Comparison of ENCODE assay signal across 8 mouse cellular contexts in the genomic region with DNA sequence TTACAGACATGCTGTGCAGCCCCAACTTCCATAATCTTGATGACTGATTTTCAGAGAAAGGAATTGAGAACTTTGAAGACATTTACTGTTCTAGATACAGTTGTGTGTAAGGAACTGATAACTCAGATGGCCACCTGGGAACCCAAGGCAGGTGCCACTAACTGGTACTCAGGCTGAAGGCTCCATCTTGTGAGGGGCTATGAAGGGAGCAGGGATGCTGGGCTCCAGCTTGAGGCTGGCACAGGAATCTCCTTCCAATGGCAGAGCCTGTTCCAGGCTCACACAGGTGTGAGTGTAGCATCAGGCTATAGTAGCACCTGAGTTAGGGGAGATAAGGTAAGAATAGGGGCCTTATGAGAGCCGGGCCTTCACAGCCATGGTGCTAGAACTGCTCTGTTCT. TPM values are rescaled to one million over a fixed set of nuclear protein-coding genes. Genes with fewer than 3 reads are reported as not detected.
DNase-seq lines count a peak whose midpoint lies in the region; ATAC-seq and TF ChIP-seq lines count a peak whose summit lies in the region.

No protein-coding gene starts in this region.

- no peaks in the 10 kb centered on the region for H3K27me3 ChIP-seq in cerebellum, adult 2 months (ENCODE audit: control insufficient read depth, insufficient read depth, low read length)
- no peaks in the 10 kb centered on the region for H3K27me3 ChIP-seq in spleen, adult 2 months (ENCODE audit: control insufficient read depth, insufficient read depth, low read length)
- H3K27me3 ChIP-seq in liver, embryonic 13.5 days = no peaks in the 10 kb centered on the region

- 47% methylated on average over 1 of the region's 1 CpGs for WGBS in cerebellum, adult 2 months
- WGBS in spleen, adult 2 months = 83% methylated on average over 1 of the region's 1 CpGs
- WGBS in liver, embryonic 13.5 days (ENCODE audit: insufficient replicate concordance) = 72% methylated on average over 1 of the region's 1 CpGs

- no peak for TF ChIP-seq POLR2A in cerebellum, adult 2 months (IDR thresholded peaks at IDR 0.05; ENCODE audit: borderline replicate concordance, insufficient read depth, low read length)
- TF ChIP-seq POLR2A in spleen, adult 2 months (IDR thresholded peaks at IDR 0.05; ENCODE audit: low read depth, low read length) = no peak

- H3K27ac ChIP-seq in cerebellum, adult 2 months (ENCODE audit: insufficient read depth, low read length) = no peak overlapping the region; the same call in 1 of the 2 replicates
- peak overlapping the region; percentile 91; the same call in 1 of the 2 replicates for H3K27ac ChIP-seq in spleen, adult 2 months (ENCODE audit: insufficient read depth, low read length)
- no peak overlapping the region for H3K27ac ChIP-seq in liver, embryonic 13.5 days

- no peak for ATAC-seq in cerebellum, adult (ENCODE audit: insufficient number of reproducible peaks, low FRiP score, low TSS enrichment)
- no peak for ATAC-seq in liver, embryonic 13.5 days (ENCODE audit: low read depth)
- ATAC-seq in monocyte, adult 5-6 weeks (replicated peaks; ENCODE audit: insufficient number of reproducible peaks, low FRiP score, low TSS enrichment, poor library complexity, severe bottlenecking) = no peak

- H3K4me3 ChIP-seq in cerebellum, adult 2 months (replicated peaks; ENCODE audit: insufficient read depth, low read depth, low read length) = peak overlapping the region; percentile 63
- H3K4me3 ChIP-seq in spleen, adult 2 months (ENCODE audit: extremely low read depth, insufficient read depth, insufficient read length) = peak overlapping the region; percentile 60; the same call in 1 of the 2 replicates
- peak overlapping the region; percentile 79 for H3K4me3 ChIP-seq in liver, embryonic 13.5 days (replicated peaks)

- peaks cover 26% of the 10 kb centered on the region for H3K4me1 ChIP-seq in cerebellum, adult 2 months (ENCODE audit: control insufficient read depth, insufficient read depth, low read length)
- H3K4me1 ChIP-seq in spleen, adult 2 months (ENCODE audit: control insufficient read depth, insufficient read depth, insufficient read length) = peaks cover 31% of the 10 kb centered on the region
- peaks cover 62% of the 10 kb centered on the region for H3K4me1 ChIP-seq in liver, embryonic 13.5 days (replicated peaks)

- peak overlapping the region; percentile 92 for H3K9ac ChIP-seq in liver, embryonic 13.5 days

- H3K36me3 ChIP-seq in spleen, adult 2 months (ENCODE audit: control insufficient read depth, insufficient read depth, low read length) = no peaks in the 10 kb centered on the region
- 0 out of 2 replicates have a peak, but pooled peaks cover 3% of the 10 kb centered on the region for H3K36me3 ChIP-seq in liver, embryonic 13.5 days

- peak in 1 of 2 experiments; percentile 35 for DNase-seq in cerebellum, adult 2 months
- no peak for DNase-seq in spleen, adult 2 months (ENCODE audit: low read depth in 1 of 2, low spot score in 2 of 2)
- no peak for DNase-seq in spleen, postnatal 10 days (ENCODE audit: low spot score in 2 of 2)
- no peak for DNase-seq in liver, embryonic 13.5 days
- no peak for DNase-seq in embryo, embryonic 10 days (ENCODE audit: low spot score)
- DNase-seq in left cerebral cortex, postnatal 36 days (ENCODE audit: low spot score in 2 of 2) = no peak

- H3K9me3 ChIP-seq in liver, embryonic 13.5 days (replicated peaks) = no peaks in the 10 kb centered on the region

- H3K4me2 ChIP-seq in liver, embryonic 13.5 days = peak overlapping the region; percentile 98

- intact Hi-C loops in left cerebral cortex, postnatal 36 days (cut with DNase I) = no loop called here

- TF ChIP-seq CTCF in cerebellum, adult 2 months (IDR thresholded peaks at IDR 0.05; ENCODE audit: borderline replicate concordance, insufficient read depth, low read depth, low read length) = no peak
- no peak for TF ChIP-seq CTCF in spleen, adult 2 months (IDR thresholded peaks at IDR 0.05; ENCODE audit: extremely low read depth, insufficient read depth, insufficient read length, insufficient replicate concordance)

RNA-seq across cellular contexts. Expression of a gene that starts 1.9 kb away (rescaled TPM):
- polyA plus RNA-seq in cerebellum, adult 2 months (2012; rRNA removed) = 21.9 and 24.4 TPM in 2 replicates
- polyA plus RNA-seq in spleen, adult 2 months (2012; rRNA removed) = 36.0 and 42.4 TPM in 2 replicates
- 4.1 and 5.2 TPM in 2 replicates for polyA plus RNA-seq in liver, embryonic 13.5 days (2015; fragmentation: Nextera tagmentation; extraction: Ambion mirVana)
- 10 to 100 TPM; 28.8 to 36.7 TPM for total RNA-seq in left cerebral cortex, postnatal 36 days (2021)
- 57.9 to 89.2 TPM (median 64.3 TPM) in 3 replicates for total RNA-seq in monocyte, adult 5-6 weeks (2017)
